Mouse (Mus musculus) adipocyte (in vitro differentiated cells): ENCODE results near the gene Tmem136.

Experiments used
- DNase-seq: peaks from one replicate; pipeline ENCODE4 v3.0.0-alpha.2; 2016; ENCODE audit warnings: low spot score

Tmem136 gene

GRCm38 (mm10) chr9:43076163-43076562 is 40.2 kb downstream of the Tmem136 start:
- no peak for DNase-seq

- no peak for DNase-seq
These were observed 41.8 kb downstream of the Tmem136 start for GRCm38 (mm10) chr9:43074611-43075010.

GRCm38 (mm10) chr9:43071741-43072140 is 44.6 kb downstream of the Tmem136 start:
- DNase-seq = no peak

GRCm38 (mm10) chr9:43071176-43071575 is 45.2 kb downstream of the Tmem136 start:
- DNase-seq = no peak

GRCm38 (mm10) chr9:43070566-43070965 is 45.8 kb downstream of the Tmem136 start:
- DNase-seq = no peak

GRCm38 (mm10) chr9:43070153-43070552 is 46.2 kb downstream of the Tmem136 start:
- DNase-seq = no peak

GRCm38 (mm10) chr9:43067896-43068295 is 48.5 kb downstream of the Tmem136 start:
- DNase-seq = no peak

- DNase-seq = no peak
These were observed 51.1 kb downstream of the Tmem136 start for GRCm38 (mm10) chr9:43065231-43065630.

GRCm38 (mm10) chr9:43061545-43061944 is 54.8 kb downstream of the Tmem136 start:
- no peak for DNase-seq
